Mouse (Mus musculus): Measurements from ENCODE around the gene Olfr924.
"Not testable (repeated sequence)": the region's sequence is repeated elsewhere in the genome, so short reads cannot be mapped to it uniquely, and the experiment has no call there.

The Olfr924 gene

DNA sequence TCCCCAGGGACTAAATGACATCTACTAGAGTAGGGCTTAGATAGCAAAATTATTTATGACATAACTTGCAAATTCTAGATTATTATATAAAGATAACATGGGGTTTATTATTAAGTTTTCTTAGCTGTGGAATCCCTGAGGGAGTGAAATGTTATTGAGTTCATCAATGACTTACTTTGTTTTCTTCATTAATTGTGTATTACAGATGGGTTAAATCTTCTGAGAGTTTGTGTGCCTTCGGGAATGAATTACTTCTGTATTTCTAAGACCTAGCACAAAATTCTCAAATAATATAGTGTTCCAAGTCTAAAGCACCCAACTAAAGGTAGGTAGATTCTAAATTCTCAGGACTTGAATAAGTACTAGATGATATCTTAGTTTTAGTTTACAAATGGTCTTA lies at the start of gene Olfr924:
Gene Olfr924, plus strand, starts transcription at position 301 of the 400 bp plus-strand sequence.
- no peak for DNase-seq (ENCODE audit: low spot score in 2 of 2)

DNA sequence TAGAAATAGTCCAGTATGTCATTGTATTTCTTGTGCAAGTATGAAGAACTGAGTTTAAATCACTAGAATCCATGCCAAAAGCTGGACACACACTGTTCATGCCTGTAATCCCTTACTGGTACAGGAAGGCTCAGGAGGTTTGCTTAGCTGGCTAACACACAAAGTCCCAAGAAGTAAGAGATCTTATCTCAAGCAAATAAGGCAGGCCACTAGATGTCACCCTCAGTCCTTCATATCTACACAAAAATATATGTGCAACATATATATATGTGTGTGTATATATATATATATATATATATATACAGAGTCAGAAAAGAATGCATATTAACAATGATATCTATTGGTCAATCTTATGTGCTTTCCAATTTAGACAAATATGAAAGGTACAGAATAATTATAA lies 38.6 kb upstream of the Olfr924 start:
- no peak for DNase-seq (ENCODE audit: low spot score in 2 of 2)

DNA sequence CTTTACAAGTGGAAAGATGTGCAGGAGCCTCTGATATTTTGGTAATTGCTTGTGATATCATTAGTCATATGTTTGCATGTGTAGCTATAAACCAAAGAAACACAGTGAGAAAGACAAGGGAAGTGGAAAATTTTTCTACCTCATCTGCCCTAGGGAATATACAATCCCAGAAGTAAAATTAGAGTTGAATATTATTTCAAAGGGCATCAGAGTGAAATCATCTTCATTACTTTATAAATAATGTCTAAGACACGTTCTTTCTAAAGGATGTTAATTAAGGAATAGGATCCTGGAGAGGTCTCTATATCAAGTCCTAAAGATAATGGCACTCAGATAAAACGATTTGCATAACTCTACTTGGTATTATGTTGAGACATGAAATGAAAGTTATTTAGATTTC lies 29.9 kb upstream of the Olfr924 start, which contains the start of gene Olfr922:
Gene Olfr922, plus strand, starts transcription at position 301 of the 400 bp plus-strand sequence.
- no peak for DNase-seq (ENCODE audit: low spot score in 2 of 2)

DNA sequence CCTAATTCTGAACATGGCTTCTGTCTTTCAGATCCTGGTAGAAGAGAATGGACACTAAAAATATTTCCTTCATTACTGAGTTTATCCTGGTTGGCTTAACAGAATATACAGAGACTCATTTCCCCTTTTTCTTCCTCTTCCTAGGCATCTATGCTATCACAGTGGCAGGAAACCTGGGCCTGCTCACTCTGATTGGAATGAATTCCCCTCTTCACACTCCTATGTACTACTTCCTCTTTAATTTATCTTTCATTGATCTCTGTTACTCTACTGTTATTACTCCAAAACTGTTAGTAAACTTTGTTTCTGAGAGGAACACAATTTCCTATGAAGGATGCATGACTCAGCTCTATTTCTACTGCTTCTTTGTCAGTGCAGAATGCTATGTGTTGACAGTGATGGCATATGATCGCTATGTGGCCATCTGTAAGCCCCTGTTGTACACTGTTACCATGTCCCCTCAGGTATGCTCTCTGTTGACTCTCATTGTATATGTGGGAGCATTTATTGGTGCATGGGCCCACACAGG lies 28.7 kb upstream of the Olfr924 start:
- DNase-seq (ENCODE audit: low spot score in 2 of 2) = no peak

DNA sequence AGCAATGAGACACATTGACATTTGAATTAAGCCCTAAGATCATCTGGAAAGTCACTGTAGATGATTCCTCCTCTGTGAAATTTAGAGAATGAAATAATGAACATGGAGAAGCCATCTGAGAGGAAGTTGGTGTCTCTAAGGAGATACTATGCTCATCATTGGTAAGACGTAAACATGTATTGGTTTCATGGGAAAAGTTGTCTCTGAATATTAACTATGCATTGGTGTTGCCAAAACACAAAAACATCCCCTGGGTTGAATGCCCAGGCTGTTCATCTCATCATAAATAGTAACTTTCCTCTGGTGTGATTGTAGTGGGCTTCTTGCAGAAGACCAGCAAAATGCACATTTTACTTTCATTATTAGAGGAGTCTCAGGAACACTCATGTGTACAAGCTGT lies 18.0 kb upstream of the Olfr924 start, which contains the start of gene Olfr923:
Gene Olfr923, plus strand, starts transcription at position 301 of the 400 bp plus-strand sequence.
- no peak for DNase-seq (ENCODE audit: low spot score in 2 of 2)

DNA sequence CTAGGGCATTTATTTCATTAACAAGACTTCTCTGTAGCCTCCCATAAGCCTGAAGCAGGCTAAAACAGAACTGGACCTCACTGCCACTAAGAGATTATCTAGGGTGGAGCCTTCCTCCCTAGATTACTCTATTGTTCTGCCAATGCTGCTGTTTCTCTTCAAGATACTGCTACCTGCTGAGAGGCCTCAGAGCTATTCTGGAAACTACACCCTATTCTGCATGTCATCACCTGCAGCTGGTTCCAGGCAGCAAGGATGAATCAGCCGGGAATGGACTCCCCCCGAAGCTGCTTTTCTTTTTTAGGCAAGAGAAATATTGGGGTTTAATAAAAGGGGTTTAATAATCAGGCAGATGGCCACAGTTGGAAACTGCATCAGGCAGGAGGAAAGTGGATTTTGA lies 11.2 kb upstream of the Olfr924 start:
- no peak for DNase-seq (ENCODE audit: low spot score in 2 of 2)

DNA sequence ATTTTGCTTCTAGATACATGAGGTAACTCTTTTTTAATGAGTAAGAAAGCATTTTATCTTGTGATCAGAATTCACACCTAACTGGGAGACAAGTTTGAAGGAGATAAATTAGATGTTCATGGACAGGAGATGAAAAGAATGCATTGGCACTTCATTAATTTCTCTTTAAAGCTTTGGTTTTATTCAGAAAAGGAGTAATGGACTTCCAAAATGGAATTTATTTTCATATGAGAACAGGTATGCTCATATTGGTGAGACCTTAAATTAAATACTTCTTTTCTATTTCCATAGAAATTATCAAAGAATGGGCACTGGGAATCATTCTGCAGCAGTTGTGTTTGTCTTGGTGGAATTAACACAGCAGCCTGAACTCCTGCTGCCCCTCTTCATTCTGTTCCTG lies 10.5 kb downstream of the Olfr924 start, which contains the start of gene Olfr26:
Gene Olfr26, plus strand, starts transcription at position 301 of the 400 bp plus-strand sequence.
- DNase-seq (ENCODE audit: low spot score in 2 of 2) = no peak

DNA sequence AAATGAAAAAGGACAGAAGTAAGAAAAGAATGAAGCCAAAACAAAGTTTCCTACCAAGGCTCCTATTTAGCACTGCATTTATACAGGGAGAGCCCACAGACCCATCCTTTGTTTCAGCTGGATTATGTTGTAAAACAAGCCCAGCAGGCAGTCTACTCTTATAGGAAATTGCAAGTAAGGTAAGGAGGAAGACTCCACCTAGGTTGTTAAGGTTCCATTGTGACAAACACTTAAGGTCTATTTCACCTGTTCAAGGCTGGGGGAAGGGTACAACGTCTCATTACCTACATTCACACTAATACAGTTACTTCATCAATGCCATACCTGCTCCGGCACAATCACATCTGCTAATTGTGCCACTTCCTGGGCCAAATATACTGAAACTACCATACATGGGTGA lies 30.6 kb downstream of the Olfr924 start:
- DNase-seq (ENCODE audit: low spot score in 2 of 2) = not testable (repeated sequence)

DNA sequence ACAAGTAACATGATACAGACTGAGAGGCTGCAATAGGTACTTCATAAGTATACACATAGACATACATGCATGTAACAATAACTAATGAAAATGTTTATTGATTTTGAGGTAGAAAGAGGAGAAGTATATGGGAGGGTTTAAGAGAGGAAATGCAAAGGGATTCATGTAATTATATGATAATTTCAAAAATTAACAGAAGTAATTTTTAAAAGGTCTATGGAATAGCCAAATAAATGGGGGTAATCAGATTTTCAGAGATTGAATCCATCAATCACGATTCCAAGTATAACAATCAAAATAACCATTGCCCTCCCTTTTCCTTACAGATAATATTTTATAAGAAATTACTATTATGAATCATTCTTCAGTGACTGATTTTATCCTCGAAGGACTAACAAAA lies 32.6 kb downstream of the Olfr924 start, which contains the start of gene Olfr926:
Gene Olfr926, plus strand, starts transcription at position 301 of the 400 bp plus-strand sequence.
- no peak for DNase-seq (ENCODE audit: low spot score in 2 of 2)
